Mouse (Mus musculus) cerebellum, postnatal 36 days (tissue): ENCODE data around the gene Dus1l.
"Not testable (repeated sequence)": the region's sequence is repeated elsewhere in the genome, so short reads cannot be mapped to it uniquely, and the experiment has no call there.

Experiments
- DNase-seq, 2 experiments: peaks; one replicate each; pipeline ENCODE4 v3.0.0; 2021 to 2022; ENCODE audit warnings: mixed read lengths in 2 of 2

The Dus1l gene

DNA sequence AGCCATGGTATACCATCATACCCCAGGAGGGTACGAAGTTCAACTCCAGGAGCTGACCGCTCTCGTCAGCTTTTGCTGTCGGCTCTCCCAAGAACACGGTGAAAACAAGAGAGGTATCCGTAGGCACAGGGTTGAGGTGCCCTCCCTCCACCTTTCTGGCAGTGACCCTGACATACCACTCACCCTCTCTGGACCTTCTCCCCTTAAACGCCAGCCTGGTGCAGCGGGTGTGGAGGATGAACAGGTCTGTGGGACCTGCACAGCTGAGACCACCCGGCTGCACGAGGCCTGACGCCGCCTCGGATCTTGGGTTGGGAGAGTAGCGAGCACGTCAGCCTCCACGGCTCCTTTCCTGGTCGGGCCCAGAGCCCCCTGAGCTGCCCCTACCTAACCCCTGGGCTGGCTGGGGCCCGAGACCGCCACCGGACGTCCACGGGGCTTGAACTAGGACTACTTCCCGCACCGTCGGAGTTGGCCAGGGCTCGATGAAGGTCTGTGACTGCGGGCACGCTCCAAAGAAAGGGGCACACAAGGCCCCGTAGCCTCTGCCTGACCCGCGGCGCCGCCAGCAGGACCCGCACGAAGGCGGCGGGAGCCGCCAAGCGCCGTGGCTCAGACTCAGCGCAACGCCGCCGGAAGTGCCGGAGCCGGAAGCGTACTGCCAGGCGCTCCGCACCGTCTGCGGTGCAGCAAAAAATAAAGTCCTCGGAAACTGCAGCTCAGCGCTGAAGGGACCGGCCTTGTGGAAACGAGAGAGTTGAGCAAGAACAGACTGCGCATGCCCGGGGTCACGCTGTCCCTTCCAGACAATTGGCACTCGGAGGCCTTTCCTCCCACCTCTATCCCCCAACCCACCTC, at the start of gene Dus1l:
Gene Dus1l (minus strand): TSS at position 648 of the 858 bp plus-strand sequence.
- DNase-seq = peak; percentile 98 to 100

GRCm38 (mm10) chr11:120844329-120844728, 48.1 kb upstream of the Dus1l start:
- no peak for DNase-seq

GRCm38 (mm10) chr11:120833555-120834280, 37.5 kb upstream of the Dus1l start:
- no peak for DNase-seq

GRCm38 (mm10) chr11:120832962-120833361, 36.8 kb upstream of the Dus1l start:
- DNase-seq = not testable (repeated sequence)

DNA sequence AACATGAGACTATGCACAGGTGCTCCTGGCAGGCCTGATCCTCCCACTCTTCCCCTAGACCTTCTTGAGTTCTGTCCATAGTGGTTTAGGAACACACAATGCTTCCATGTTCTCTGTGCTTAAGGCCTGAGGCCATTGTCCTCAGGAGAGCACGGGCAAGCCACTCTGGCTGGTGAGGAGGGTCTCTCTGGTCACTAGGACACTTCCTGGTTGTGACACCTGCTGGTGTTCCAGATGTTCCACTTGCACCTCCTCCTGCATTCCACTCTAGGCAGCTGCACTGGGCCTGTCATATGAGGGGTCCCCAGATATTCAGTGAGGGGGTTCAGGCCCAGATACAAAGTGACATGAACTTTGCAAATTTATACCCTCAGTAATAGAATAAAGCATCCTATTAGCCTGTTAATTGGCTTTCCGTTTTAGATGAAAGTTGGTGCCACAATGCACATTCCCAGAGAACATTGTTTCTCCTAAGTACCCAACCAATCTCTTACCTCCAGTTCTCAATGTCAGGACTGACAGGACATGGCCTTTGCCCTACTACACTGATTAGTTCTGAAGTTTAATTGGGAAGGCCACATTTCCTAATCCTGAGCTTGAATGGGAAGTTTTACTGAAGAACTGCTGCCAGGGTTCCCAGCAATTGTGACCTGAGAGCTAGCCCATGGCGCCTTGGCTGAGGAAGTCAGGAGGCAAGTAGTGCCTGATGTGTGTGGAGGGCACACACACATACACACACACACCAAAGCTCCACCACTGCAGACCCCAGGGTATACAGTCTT, 35.6 kb upstream of the Dus1l start:
- no peak for DNase-seq

GRCm38 (mm10) chr11:120830686-120831085, 34.5 kb upstream of the Dus1l start:
- no peak for DNase-seq

DNA sequence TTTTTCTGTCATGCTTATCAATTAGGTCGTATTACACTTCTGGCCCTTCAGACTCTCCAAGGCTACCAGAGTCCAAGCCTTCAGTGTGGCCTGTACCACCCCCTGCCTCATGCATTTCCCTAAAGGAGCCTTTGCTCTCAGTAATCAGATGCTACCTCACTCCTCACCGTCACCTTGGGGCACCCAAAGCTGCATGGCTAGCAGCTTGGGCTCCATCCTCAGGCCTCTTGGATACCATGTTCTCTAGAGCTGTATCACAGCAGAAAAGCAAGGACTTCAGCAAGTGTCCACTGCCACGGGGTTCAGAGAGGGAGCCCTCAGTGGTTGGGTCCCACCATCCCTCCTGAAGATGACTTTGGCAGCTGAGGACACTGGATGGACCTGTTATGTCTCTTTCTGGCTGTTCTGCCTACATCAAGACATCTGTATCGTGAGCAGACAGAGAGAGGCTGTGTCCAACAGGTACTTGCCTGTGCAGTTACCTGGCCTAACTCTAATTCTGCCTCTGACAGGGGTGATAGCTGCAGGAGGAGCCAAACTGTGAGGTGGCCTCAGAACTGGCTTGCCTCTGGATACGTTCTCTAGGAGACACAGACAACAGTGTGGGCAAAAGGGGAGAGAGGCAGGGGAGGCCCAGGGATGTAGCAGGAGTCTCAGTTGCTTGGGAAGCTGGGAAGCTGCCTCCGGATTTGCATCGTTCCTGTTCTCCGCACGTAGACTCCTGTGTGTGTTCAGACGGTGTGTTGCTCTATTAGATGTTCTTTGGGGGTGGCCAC, 33.7 kb upstream of the Dus1l start:
- DNase-seq = no peak

- no peak for DNase-seq
These were observed 32.2 kb upstream of the Dus1l start for GRCm38 (mm10) chr11:120828416-120828815.

DNA sequence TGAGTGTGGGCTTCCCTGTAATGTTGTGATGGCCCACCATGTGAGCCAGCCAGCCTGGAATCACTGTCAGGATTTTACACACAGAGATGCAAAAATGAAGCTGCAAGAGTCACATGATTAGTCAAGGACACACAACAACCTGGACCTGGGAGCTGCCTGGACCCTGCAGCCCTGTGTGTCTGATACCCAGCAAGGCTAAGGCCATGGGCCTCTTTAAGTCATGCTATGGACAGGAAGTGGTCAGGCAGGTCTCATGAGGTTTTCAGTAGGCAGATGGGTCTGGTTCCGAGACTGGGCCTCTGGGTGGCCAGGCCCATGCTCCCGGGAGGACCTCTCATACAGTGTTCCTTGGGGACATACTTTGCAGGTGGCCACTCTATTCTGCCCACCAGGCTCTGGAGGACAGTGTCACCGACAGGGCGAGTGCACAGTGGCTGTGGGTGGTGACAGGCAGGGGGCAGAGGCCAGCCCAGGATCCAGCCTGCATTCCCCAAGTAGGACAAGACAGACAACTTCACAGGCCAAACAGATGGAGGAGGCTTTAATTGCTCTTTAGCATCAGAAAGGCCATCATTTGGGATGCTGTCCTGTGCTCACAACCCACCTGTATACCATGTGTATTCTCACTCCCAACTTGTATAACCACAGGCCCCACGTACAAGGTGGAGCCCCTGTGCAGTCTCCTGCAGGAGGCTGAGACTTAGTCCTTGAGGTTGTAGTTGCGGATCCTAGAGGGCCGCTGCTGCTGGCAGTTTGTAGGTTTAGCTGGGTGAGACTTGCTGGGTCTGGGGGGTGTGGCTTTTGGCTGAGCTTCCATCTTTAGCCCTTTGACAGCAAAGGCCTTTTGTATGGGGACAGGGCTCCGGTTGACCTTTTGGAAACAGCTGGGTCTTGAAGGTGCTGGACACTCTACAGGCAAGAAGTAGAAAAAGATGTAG, 30.1 kb upstream of the Dus1l start:
- DNase-seq = no peak

GRCm38 (mm10) chr11:120825289-120825863, 29.2 kb upstream of the Dus1l start:
- no peak for DNase-seq

DNA sequence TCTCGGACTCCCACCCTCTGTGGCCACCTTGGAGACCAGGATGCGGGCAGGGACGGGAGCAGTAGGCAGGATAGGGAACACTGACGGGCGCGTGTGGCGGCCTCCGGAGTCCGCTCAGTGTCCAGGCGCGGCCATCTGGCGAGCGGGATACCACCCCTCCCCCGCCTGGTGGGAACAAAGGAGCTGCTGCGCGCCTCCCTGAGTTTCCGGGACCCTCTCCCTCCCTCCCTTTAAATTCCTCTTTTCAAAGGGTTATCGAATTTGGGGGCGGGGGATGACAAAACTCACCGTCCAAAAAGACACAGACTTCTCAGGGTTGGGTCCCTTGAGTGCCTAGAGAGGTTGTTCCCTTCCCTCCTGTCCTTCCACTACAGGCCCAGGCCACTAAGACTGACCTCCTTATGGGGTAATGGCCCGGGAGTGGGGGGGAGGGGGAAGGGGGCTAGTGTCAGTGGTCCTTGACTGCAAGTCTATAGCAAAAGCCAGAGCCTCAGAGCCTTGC, 28.6 kb upstream of the Dus1l start:
- DNase-seq = no peak

DNA sequence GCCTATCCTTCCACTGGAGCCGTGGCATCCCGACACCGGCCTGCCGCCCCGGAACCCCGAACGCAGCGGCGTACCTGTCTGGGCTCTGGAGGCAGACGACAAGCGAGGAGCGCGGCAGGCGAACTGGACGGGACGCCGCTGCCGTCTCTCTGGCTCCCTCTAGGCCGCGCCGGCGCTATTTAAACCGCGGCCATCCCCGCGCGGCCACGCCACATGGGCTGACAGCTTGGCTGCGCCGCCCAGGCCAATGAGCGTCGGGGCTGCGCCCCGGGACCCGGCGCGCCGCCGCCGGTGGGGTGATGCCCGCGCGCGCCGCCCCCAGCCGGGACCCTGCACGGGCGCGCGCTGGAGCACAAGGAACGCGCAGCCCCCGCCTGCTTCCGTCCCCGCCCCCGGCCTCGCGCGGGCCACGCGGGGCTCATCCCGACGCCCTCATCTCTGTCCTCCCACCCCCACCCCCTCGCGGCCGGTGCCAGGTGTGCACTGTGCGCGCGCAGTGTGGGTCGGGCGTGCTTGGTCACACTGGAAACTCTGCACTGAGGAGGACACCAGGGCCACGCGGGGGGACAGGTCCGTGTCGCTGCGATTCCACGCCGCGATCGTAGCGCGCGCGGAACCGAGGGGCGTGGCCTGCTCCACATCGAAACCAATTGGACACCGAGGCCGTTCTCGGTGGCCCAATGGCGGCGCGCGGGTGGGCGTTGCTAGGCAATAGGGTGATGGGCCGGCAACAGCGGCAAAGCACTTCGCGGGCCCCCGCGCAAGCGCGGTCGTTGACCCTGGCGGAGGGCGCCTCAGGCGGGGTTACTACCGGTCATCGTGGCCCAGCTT, 28.0 kb upstream of the Dus1l start, which contains the start of gene Fasn:
Gene Fasn (minus strand): TSS at position 592 of the 831 bp plus-strand sequence.
- peak; percentile 96 to 98 for DNase-seq

GRCm38 (mm10) chr11:120823551-120823947, 27.3 kb upstream of the Dus1l start:
- peak in 1 of 2 experiments; percentile 73 for DNase-seq

GRCm38 (mm10) chr11:120822831-120823550, 26.8 kb upstream of the Dus1l start:
- DNase-seq = peak in 1 of 2 experiments; percentile 47

DNA sequence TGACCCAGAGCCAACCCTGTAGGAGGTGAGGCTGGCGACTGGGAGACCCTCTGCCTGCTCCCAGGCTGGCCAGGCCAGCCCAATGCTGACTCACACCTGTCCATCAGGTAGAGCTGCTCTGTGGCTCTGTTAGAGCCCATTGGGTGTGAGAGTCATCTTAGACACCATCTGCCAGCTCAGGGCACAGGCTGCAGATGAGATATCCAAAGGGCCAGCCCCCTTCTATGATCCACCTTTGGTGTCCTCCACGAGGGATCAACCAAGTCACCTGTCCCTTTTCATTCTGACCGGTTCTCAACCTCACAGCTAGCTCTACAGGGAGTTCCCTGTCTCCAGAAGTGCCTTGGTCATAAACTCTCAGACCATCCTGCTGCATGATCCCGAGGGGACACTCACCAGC, 26.1 kb upstream of the Dus1l start:
- DNase-seq = no peak

GRCm38 (mm10) chr11:120821076-120821922, 25.1 kb upstream of the Dus1l start:
- no peak for DNase-seq

- DNase-seq = no peak
These were observed 24.3 kb upstream of the Dus1l start for GRCm38 (mm10) chr11:120820546-120820945.

- peak; percentile 57 to 61 for DNase-seq
These were observed 23.4 kb upstream of the Dus1l start for GRCm38 (mm10) chr11:120819556-120819955.
